Mouse (Mus musculus) embryonic facial prominence, embryonic 13.5 days (tissue): ENCODE measurements around the gene Rdh7. TPM values are rescaled to one million over a fixed set of nuclear protein-coding genes. Genes with fewer than 3 reads are reported as not detected.

Experiments
- ATAC-seq: fragments of 200-750 bp; cut with Nextera tagmentation; 2 replicates; pipeline ENCODE4 v1.8.0; 2017; ENCODE audit warnings: low read depth; ENCODE audit not compliant: insufficient number of reproducible peaks, insufficient read depth, low FRiP score, low TSS enrichment
- H3K27ac ChIP-seq: fragments of 300-500 bp; sonication (generic); 2 replicates; pipeline ENCODE4 v1.5.1; 2015; ENCODE audit warnings: moderate library complexity, mild to moderate bottlenecking, inconsistent platforms
- H3K27me3 ChIP-seq: fragments of 300-500 bp; sonication (generic); 2 replicates; pipeline ENCODE4 v1.6.1; 2015; ENCODE audit warnings: mild to moderate bottlenecking, inconsistent platforms
- H3K36me3 ChIP-seq: fragments of 300-500 bp; sonication (generic); 2 replicates; pipeline ENCODE4 v1.6.1; 2015; ENCODE audit warnings: mild to moderate bottlenecking, inconsistent platforms
- H3K4me1 ChIP-seq: fragments of 300-500 bp; sonication (generic); 2 replicates; pipeline ENCODE4 v1.6.1; 2015; ENCODE audit warnings: inconsistent platforms
- H3K4me2 ChIP-seq: fragments of 300-500 bp; sonication (generic); 2 replicates; pipeline ENCODE4 v1.6.1; 2015; ENCODE audit warnings: moderate library complexity, mild to moderate bottlenecking, inconsistent platforms
- H3K4me3 ChIP-seq: fragments of 300-500 bp; sonication (generic); 2 replicates; pipeline ENCODE4 v1.5.1; 2015; ENCODE audit warnings: mild to moderate bottlenecking, inconsistent platforms
- H3K9ac ChIP-seq: fragments of 300-500 bp; sonication (generic); 2 replicates; pipeline ENCODE4 v1.6.1; 2015; ENCODE audit warnings: mild to moderate bottlenecking, inconsistent platforms
- H3K9me3 ChIP-seq: fragments of 300-500 bp; sonication (generic); 2 replicates; pipeline ENCODE4 v1.6.1; 2016; ENCODE audit warnings: inconsistent platforms
- WGBS: fragments of 180-500 bp; shearing (Covaris S2); methylation state at CpG from one replicate; pipeline ENCODE4 v1.1.7; 2015; ENCODE audit warnings: mixed read lengths; 5-methylcytosine and 5-hydroxymethylcytosine counted together
- polyA plus RNA-seq: library from polyadenylated mRNA; unstranded; fragments of >200 nt; fragmentation: Nextera tagmentation; extraction: Ambion mirVana; gene quantifications from 2 replicates; pipeline ENCODE4 v1.2.1, GENCODE M21; 2015

Gene Rdh7
- polyA plus RNA-seq, 1 experiment from 2014 or later = not detected

- 73% methylated on average over 4 of the region's 4 CpGs for WGBS
- Histone ChIP-seq H3K27ac (no peak overlapping the region), H3K27me3 (no peaks in the 10 kb centered on the region), H3K4me2 (no peak overlapping the region), H3K4me1 (no peaks in the 10 kb centered on the region), H3K9ac (no peak overlapping the region), H3K4me3 (no peak overlapping the region), H3K36me3 (no peaks in the 10 kb centered on the region), H3K9me3 (no peaks in the 10 kb centered on the region)
- no peak for ATAC-seq
Measured at GRCm38 (mm10) chr10:127886971-127887370, 1.6 kb downstream of the Rdh7 start.

GRCm38 (mm10) chr10:127886551-127886950 lies 2.1 kb downstream of the Rdh7 start:
- Histone ChIP-seq H3K4me1 (no peaks in the 10 kb centered on the region), H3K27ac (no peak overlapping the region), H3K4me2 (no peak overlapping the region), H3K36me3 (no peaks in the 10 kb centered on the region), H3K9ac (no peak overlapping the region), H3K27me3 (no peaks in the 10 kb centered on the region), H3K9me3 (no peaks in the 10 kb centered on the region), H3K4me3 (no peak overlapping the region)
- 77% methylated on average over 1 of the region's 1 CpGs for WGBS
- ATAC-seq = no peak

GRCm38 (mm10) chr10:127881041-127881440 lies 7.6 kb downstream of the Rdh7 start:
- no peaks in the 10 kb centered on the region for H3K36me3 ChIP-seq
- no peaks in the 10 kb centered on the region for H3K27me3 ChIP-seq
- H3K4me3 ChIP-seq = no peak overlapping the region
- H3K9me3 ChIP-seq = no peaks in the 10 kb centered on the region
- H3K9ac ChIP-seq = no peak overlapping the region
- no peak overlapping the region for H3K4me2 ChIP-seq
- ATAC-seq = no peak
- no peaks in the 10 kb centered on the region for H3K4me1 ChIP-seq
- H3K27ac ChIP-seq = no peak overlapping the region
- 81% methylated on average over 4 of the region's 4 CpGs for WGBS

GRCm38 (mm10) chr10:127879155-127879688 lies 9.4 kb downstream of the Rdh7 start:
- H3K4me3 ChIP-seq = no peak overlapping the region
- no peaks in the 10 kb centered on the region for H3K4me1 ChIP-seq
- H3K9ac ChIP-seq = no peak overlapping the region
- H3K4me2 ChIP-seq = no peak overlapping the region
- no peaks in the 10 kb centered on the region for H3K27me3 ChIP-seq
- H3K27ac ChIP-seq = no peak overlapping the region
- 83% methylated on average over 3 of the region's 3 CpGs for WGBS
- ATAC-seq = no peak
- H3K9me3 ChIP-seq = no peaks in the 10 kb centered on the region
- no peaks in the 10 kb centered on the region for H3K36me3 ChIP-seq

- Histone ChIP-seq H3K9ac (no peak overlapping the region), H3K4me1 (no peaks in the 10 kb centered on the region), H3K27ac (no peak overlapping the region), H3K36me3 (no peaks in the 10 kb centered on the region), H3K4me2 (no peak overlapping the region), H3K9me3 (no peaks in the 10 kb centered on the region), H3K4me3 (no peak overlapping the region), H3K27me3 (no peaks in the 10 kb centered on the region)
- no peak for ATAC-seq
- WGBS = 79% methylated on average over 3 of the region's 3 CpGs
Measured at GRCm38 (mm10) chr10:127878262-127879057, 10.2 kb downstream of the Rdh7 start.

GRCm38 (mm10) chr10:127877681-127878080 lies 10.9 kb downstream of the Rdh7 start:
- H3K9me3 ChIP-seq = no peaks in the 10 kb centered on the region
- H3K4me2 ChIP-seq = no peak overlapping the region
- ATAC-seq = no peak
- H3K9ac ChIP-seq = no peak overlapping the region
- no peak overlapping the region for H3K4me3 ChIP-seq
- WGBS = 49% methylated on average over 2 of the region's 2 CpGs
- H3K4me1 ChIP-seq = no peaks in the 10 kb centered on the region
- H3K27ac ChIP-seq = no peak overlapping the region
- H3K36me3 ChIP-seq = no peaks in the 10 kb centered on the region
- H3K27me3 ChIP-seq = no peaks in the 10 kb centered on the region

- H3K4me1 ChIP-seq = no peaks in the 10 kb centered on the region
- H3K9ac ChIP-seq = no peak overlapping the region
- H3K27me3 ChIP-seq = no peaks in the 10 kb centered on the region
- H3K27ac ChIP-seq = no peak overlapping the region
- H3K36me3 ChIP-seq = no peaks in the 10 kb centered on the region
- 79% methylated on average over 4 of the region's 4 CpGs for WGBS
- ATAC-seq = no peak
- H3K4me2 ChIP-seq = no peak overlapping the region
- no peak overlapping the region for H3K4me3 ChIP-seq
- H3K9me3 ChIP-seq = no peaks in the 10 kb centered on the region
Measured at GRCm38 (mm10) chr10:127872484-127872883, 16.1 kb downstream of the Rdh7 start.

GRCm38 (mm10) chr10:127866232-127866631 lies 22.4 kb downstream of the Rdh7 start, which contains the start of gene Rdh16f2:
Rdh16f2 (plus strand) TSS chr10:127866474.
- 87% methylated on average over 3 of the region's 3 CpGs for WGBS
- no peak within 1 kb of the TSS for H3K4me3 ChIP-seq
- H3K27ac ChIP-seq = no peak within 1 kb of the TSS
- no peaks in the 10 kb centered on the region for H3K9me3 ChIP-seq
- no peak within 1 kb of the TSS for H3K4me2 ChIP-seq
- no peak within 1 kb of the TSS for H3K9ac ChIP-seq
- no peaks in the 10 kb centered on the region for H3K27me3 ChIP-seq
- H3K4me1 ChIP-seq = no peaks in the 10 kb centered on the region
- no peak for ATAC-seq
- no peaks in the 10 kb centered on the region for H3K36me3 ChIP-seq

GRCm38 (mm10) chr10:127864931-127865330 lies 23.7 kb downstream of the Rdh7 start:
- H3K27ac ChIP-seq = no peak overlapping the region
- ATAC-seq = no peak
- H3K9ac ChIP-seq = no peak overlapping the region
- H3K27me3 ChIP-seq = no peaks in the 10 kb centered on the region
- H3K4me1 ChIP-seq = no peaks in the 10 kb centered on the region
- H3K9me3 ChIP-seq = no peaks in the 10 kb centered on the region
- H3K36me3 ChIP-seq = no peaks in the 10 kb centered on the region
- no peak overlapping the region for H3K4me3 ChIP-seq
- no peak overlapping the region for H3K4me2 ChIP-seq

GRCm38 (mm10) chr10:127856376-127856775 lies 32.2 kb downstream of the Rdh7 start:
- H3K36me3 ChIP-seq = no peaks in the 10 kb centered on the region
- H3K4me3 ChIP-seq = no peak overlapping the region
- no peaks in the 10 kb centered on the region for H3K4me1 ChIP-seq
- no peak overlapping the region for H3K9ac ChIP-seq
- H3K9me3 ChIP-seq = no peaks in the 10 kb centered on the region
- no peaks in the 10 kb centered on the region for H3K27me3 ChIP-seq
- ATAC-seq = no peak
- no peak overlapping the region for H3K27ac ChIP-seq
- H3K4me2 ChIP-seq = no peak overlapping the region

- no peak within 1 kb of the TSS for H3K9ac ChIP-seq
- H3K4me2 ChIP-seq = no peak within 1 kb of the TSS
- no peaks in the 10 kb centered on the region for H3K4me1 ChIP-seq
- H3K36me3 ChIP-seq = no peaks in the 10 kb centered on the region
- no peaks in the 10 kb centered on the region for H3K27me3 ChIP-seq
- no peak for ATAC-seq
- no peak within 1 kb of the TSS for H3K4me3 ChIP-seq
- no peak within 1 kb of the TSS for H3K27ac ChIP-seq
- no peaks in the 10 kb centered on the region for H3K9me3 ChIP-seq
- 87% methylated on average over 1 of the region's 1 CpGs for WGBS
Measured at GRCm38 (mm10) chr10:127849628-127850027, 39.0 kb downstream of the Rdh7 start, which contains the start of gene Rdh19. Rdh19 (plus strand) TSS chr10:127849928.

- no peak overlapping the region for H3K27ac ChIP-seq
- no peak overlapping the region for H3K4me3 ChIP-seq
- ATAC-seq = no peak
- H3K4me1 ChIP-seq = no peaks in the 10 kb centered on the region
- no peaks in the 10 kb centered on the region for H3K36me3 ChIP-seq
- no peaks in the 10 kb centered on the region for H3K9me3 ChIP-seq
- 64% methylated on average over 1 of the region's 1 CpGs for WGBS
- H3K9ac ChIP-seq = no peak overlapping the region
- H3K27me3 ChIP-seq = no peaks in the 10 kb centered on the region
- H3K4me2 ChIP-seq = no peak overlapping the region
Measured at GRCm38 (mm10) chr10:127848089-127848488, 40.5 kb downstream of the Rdh7 start.
